Mouse (Mus musculus) G1E (cell line): ENCODE measurements at regions not wholly inside any gene's neighbourhood (a gene's known extent, or its start where the extent isn't known, plus 50 kb on each side); places are given as distances from the start of the nearest gene placed in this dataset.

Source experiments
- ATAC-seq: 2 replicates; pipeline ENCODE4 v1.8.0; 2016; ENCODE audit warnings: mild to moderate bottlenecking; ENCODE audit not compliant: insufficient number of reproducible peaks, poor library complexity, low FRiP score, severe bottlenecking; ENCODE audit errors: extremely low read depth
- DNase-seq: peaks from one replicate; pipeline ENCODE4 v3.0.0; 2012; ENCODE audit warnings: low spot score
- H3K27me3 ChIP-seq: 2 replicates; pipeline ENCODE4 v1.6.1; 2012; ENCODE audit warnings: mild to moderate bottlenecking, low read length, inconsistent platforms; ENCODE audit not compliant: insufficient read depth
- H3K36me3 ChIP-seq: replicated peaks from 2 replicates; pipeline ENCODE3; 2012; ENCODE audit warnings: mild to moderate bottlenecking, inconsistent platforms
- H3K4me1 ChIP-seq: 2 replicates; pipeline ENCODE4 v1.6.1; 2012; ENCODE audit warnings: low read depth, low read length, inconsistent platforms, mixed read lengths; ENCODE audit not compliant: insufficient read depth
- H3K4me3 ChIP-seq: 2 replicates; pipeline ENCODE4 v1.5.1; 2012; ENCODE audit warnings: low read depth, mild to moderate bottlenecking, inconsistent platforms, low read length, moderate library complexity, mixed read lengths
- H3K9me3 ChIP-seq: replicated peaks from 2 replicates; pipeline ENCODE4 v1.6.1; 2012; ENCODE audit warnings: inconsistent platforms
- CTCF ChIP-seq: IDR thresholded peaks from 2 replicates; pipeline ENCODE4 v1.5.1; 2012; ENCODE audit warnings: low read depth, low read length, inconsistent platforms, mixed read lengths
- GATA1 ChIP-seq: IDR thresholded peaks from 2 replicates; pipeline ENCODE4 v1.6.1; 2012; ENCODE audit warnings: borderline replicate concordance, low read length, inconsistent platforms, mixed read lengths
- GATA2 ChIP-seq: IDR thresholded peaks from 2 replicates; pipeline ENCODE4 v1.6.1; 2012; ENCODE audit warnings: low read depth, low read length, inconsistent platforms, borderline replicate concordance
- POLR2AphosphoS5 ChIP-seq: IDR thresholded peaks from 2 replicates; pipeline ENCODE4 v1.6.1; 2012; ENCODE audit warnings: low read depth, low read length, inconsistent platforms; ENCODE audit not compliant: insufficient replicate concordance
- TAL1 ChIP-seq: conservative IDR thresholded peaks from 2 replicates; pipeline ENCODE4 v1.6.1; 2012; ENCODE audit warnings: low read depth, low read length, inconsistent platforms, mixed read lengths

DNA sequence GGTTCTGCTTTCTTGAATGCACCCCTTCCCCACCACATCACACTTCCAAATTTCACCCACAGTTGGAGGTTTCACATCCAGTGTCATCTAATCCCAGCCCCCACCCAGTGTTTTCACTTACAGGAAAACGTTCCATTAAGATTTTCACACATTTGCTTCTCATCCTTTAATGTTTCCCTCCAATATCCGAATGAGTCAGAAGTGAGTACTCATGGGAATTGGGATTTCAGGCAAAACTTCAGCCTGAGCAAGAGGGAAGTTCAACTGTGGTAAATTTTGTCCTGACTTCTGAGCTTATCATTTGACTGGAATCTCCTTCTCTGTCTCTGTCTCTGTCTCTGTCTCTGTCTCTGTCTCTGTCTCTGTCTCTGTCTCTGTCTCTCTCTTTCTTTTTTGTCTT is 350.3 kb upstream of the Klf4 start:
- TF ChIP-seq POLR2AphosphoS5 (no peak), TAL1 (no peak), GATA1 (no peak), GATA2 (no peak), CTCF (no peak)
- no peaks in the 10 kb centered on the region for H3K4me1 ChIP-seq
- no peaks in the 10 kb centered on the region for H3K36me3 ChIP-seq
- DNase-seq = no peak
- peaks cover 8% of the 10 kb centered on the region for H3K9me3 ChIP-seq
- H3K27me3 ChIP-seq = no peaks in the 10 kb centered on the region
- H3K4me3 ChIP-seq = no peak overlapping the region
- ATAC-seq = no peak

GRCm38 (mm10) chr4:55875304-55875703 is 343.0 kb upstream of the Klf4 start:
- TF ChIP-seq TAL1 (no peak), CTCF (no peak), GATA2 (no peak), GATA1 (no peak), POLR2AphosphoS5 (no peak)
- no peak overlapping the region for H3K4me3 ChIP-seq
- H3K4me1 ChIP-seq = no peaks in the 10 kb centered on the region
- ATAC-seq (no peak), DNase-seq (no peak)
- peaks cover 19% of the 10 kb centered on the region for H3K9me3 ChIP-seq
- H3K27me3 ChIP-seq = no peaks in the 10 kb centered on the region
- no peaks in the 10 kb centered on the region for H3K36me3 ChIP-seq

DNA sequence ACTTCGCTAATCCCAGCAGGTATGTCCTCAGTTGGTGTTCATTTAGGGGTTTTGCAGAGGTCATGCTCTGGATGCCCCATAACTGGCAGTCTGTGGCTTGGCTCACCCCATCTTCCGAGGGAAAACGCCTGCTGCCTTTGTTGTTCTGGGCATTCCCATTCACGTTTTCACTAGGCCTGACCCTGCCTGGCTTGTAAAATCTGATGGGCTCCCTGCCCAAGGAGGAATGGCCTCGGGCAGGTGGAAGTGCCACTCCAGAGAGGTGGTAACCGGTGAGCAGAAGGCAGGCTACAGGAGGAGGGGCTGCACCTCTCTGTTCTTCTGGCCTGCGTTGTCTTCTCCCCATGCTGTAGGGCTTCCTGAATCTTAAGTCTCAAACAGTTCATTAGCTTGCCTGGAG is 342.6 kb upstream of the Klf4 start:
- no peak overlapping the region for H3K4me3 ChIP-seq
- DNase-seq (no peak), ATAC-seq (no peak)
- peaks cover 19% of the 10 kb centered on the region for H3K9me3 ChIP-seq
- H3K27me3 ChIP-seq = no peaks in the 10 kb centered on the region
- no peaks in the 10 kb centered on the region for H3K4me1 ChIP-seq
- TF ChIP-seq POLR2AphosphoS5 (no peak), TAL1 (no peak), CTCF (no peak), GATA1 (no peak), GATA2 (no peak)
- H3K36me3 ChIP-seq = no peaks in the 10 kb centered on the region

- Histone ChIP-seq H3K4me1 (no peaks in the 10 kb centered on the region), H3K36me3 (no peaks in the 10 kb centered on the region), H3K27me3 (no peaks in the 10 kb centered on the region), H3K9me3 (peaks cover 20% of the 10 kb centered on the region), H3K4me3 (no peak overlapping the region)
- ATAC-seq (no peak), DNase-seq (no peak)
- no peak for TF ChIP-seq POLR2AphosphoS5
- TF ChIP-seq TAL1 = no peak
- no peak for TF ChIP-seq CTCF
- TF ChIP-seq GATA2 = no peak
- TF ChIP-seq GATA1 = no peak
These were observed 342.0 kb upstream of the Klf4 start for GRCm38 (mm10) chr4:55874276-55874675.

DNA sequence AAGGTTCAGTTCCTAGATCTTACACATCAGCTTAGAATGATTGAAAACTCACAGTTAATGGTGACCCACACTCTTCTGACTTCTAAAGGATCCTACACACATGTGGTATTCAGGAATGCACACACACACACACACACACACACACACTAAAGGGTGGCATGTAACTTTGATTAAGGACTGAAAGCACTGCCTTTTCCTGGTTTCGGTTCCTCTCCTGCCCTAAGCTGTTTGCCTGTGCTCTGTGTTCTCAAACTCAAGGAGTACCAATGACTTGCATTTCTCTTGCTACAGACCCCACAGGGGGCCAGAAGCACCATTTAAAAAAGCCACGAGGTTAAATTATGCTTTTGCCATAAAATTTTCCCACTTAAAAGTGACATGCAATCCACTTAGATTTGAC is 327.8 kb upstream of the Klf4 start:
- peaks cover 18% of the 10 kb centered on the region for H3K9me3 ChIP-seq
- ATAC-seq (no peak), DNase-seq (no peak)
- TF ChIP-seq CTCF = no peak
- no peak for TF ChIP-seq GATA2
- no peak for TF ChIP-seq GATA1
- no peak for TF ChIP-seq POLR2AphosphoS5
- no peak for TF ChIP-seq TAL1
- H3K36me3 ChIP-seq = no peaks in the 10 kb centered on the region
- H3K27me3 ChIP-seq = no peaks in the 10 kb centered on the region
- H3K4me1 ChIP-seq = no peaks in the 10 kb centered on the region
- H3K4me3 ChIP-seq = no peak overlapping the region

DNA sequence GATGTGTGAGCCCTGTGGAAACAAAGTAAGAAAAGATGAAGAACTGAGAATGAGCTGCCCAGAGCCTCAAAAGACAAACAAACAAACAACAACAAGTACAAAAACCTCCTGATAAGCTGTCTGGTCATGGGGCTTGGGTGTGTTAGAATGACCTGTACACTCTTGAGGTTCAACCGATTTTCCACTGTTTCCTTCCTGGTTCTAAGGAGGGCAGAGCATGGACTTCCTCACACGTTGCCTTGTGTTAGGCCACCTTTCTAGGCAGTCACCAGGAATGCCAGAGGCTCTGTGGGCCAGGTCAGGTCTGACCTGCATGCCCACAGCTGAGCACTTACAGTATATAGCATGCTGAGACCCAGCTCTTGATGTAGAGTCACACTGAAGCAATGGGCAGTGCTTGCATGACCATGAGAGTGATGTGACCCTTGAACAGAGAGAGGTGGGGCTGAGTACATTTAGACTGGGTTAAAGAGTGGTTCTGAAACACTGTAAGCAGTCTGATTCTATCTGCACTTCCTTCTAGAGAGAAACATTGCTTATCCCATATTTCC is 327.0 kb upstream of the Klf4 start:
- DNase-seq (no peak), ATAC-seq (no peak)
- H3K27me3 ChIP-seq = no peaks in the 10 kb centered on the region
- no peaks in the 10 kb centered on the region for H3K4me1 ChIP-seq
- no peak overlapping the region for H3K4me3 ChIP-seq
- no peak for TF ChIP-seq GATA2
- no peak for TF ChIP-seq TAL1
- no peak for TF ChIP-seq CTCF
- no peak for TF ChIP-seq GATA1
- no peak for TF ChIP-seq POLR2AphosphoS5
- no peaks in the 10 kb centered on the region for H3K36me3 ChIP-seq
- H3K9me3 ChIP-seq = peaks cover 18% of the 10 kb centered on the region

DNA sequence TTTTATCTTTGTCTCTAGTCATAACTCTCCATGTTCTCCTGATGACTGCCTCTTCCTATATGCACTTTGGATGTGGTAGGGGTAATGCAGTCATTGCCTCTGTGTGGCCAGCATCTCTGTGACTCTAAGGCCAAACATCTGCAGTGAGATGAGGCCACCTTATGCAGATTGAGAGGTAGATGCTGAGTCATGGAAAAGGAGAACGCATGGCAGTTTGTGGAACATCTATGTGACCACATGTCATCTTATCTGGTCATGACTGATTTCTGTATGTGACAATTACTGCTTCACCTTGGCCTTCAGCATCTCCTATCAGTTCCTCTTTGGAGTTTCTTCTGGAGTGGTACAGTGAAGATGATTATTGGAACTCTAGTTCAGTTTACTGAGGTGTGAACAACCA is 319.2 kb upstream of the Klf4 start:
- TF ChIP-seq TAL1 (no peak), GATA2 (no peak), POLR2AphosphoS5 (no peak), GATA1 (no peak), CTCF (no peak)
- Histone ChIP-seq H3K9me3 (peaks cover 25% of the 10 kb centered on the region), H3K27me3 (no peaks in the 10 kb centered on the region), H3K4me1 (no peaks in the 10 kb centered on the region), H3K36me3 (no peaks in the 10 kb centered on the region), H3K4me3 (no peak overlapping the region)
- ATAC-seq = no peak
- no peak for DNase-seq
